Mouse (Mus musculus): Measurements from ENCODE around the gene Fcrl5. TPM values are rescaled to one million over a fixed set of nuclear protein-coding genes. Genes with fewer than 3 reads are reported as not detected.
A peak's percentile ranks its signal among the peaks of the same experiment; 100 is the strongest.

The Fcrl5 gene
- total RNA-seq, 2 experiments from 2014 or later, result not detected

DNA sequence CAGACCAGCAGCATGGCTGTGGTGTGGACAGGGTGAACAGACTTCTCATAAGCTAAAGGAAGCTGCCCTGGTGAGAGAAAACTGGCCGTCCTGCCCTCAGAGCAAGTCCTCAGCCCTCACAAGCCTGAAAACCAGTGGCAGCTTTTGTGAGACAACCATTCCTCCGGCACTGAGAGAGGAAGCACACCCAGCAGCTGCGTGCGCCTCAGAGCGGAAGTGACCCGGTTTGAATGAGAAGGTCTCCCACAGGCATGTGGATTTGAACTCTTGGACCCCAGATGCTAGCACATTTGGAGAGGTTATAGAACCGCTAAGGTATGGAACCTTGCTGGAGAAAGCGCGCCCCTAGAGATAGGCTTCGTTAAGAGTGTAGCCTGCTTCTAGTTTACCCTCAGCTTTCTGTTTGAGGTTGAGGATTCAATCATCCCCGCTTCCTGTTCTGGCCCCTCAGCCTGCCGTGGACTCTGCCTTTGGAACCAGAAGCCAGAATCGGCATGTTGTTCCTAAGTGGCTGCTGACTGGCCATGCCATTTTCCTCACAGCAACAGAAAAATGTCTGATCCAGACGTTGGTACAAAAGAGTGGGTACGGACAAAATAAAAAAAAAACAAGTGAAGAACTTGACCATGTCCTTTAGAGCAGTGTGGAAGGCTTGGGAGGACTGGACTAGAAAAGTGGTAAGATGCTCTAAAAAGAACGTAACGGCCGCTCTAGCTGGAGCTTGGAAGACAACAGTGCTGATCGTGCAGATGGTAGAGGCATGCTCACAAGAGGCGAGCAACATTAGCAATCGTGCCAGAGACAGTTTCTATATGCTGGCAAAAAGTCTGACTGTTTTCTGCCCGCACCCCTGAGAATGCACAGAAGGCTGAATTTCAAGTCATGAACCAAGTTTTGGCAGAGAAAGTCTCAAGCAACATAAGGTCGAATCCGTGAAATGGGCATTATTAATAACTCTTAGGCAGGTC lies 64.8 kb downstream of the Fcrl5 start:
- no peak for DNase-seq

DNA sequence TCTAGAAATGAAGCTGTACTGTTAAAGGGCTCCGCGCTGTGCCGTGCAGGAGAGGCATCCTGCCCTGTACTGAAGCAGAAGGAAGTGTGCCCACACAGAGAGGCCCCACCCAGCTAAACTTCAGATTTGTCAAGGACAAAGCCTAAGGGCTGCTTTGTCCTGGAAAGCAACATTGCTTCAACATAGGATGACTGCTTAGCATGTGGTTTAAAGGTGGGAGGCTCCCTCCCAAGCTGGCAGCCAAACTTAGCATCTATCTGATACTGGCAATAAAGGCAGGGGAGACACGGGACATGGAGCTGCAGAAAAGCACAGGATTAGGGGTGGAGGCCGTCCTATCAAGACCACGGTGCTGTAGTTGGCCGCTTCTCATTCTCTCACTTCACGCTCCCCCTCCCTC lies 65.6 kb downstream of the Fcrl5 start:
- no peak for DNase-seq

DNA sequence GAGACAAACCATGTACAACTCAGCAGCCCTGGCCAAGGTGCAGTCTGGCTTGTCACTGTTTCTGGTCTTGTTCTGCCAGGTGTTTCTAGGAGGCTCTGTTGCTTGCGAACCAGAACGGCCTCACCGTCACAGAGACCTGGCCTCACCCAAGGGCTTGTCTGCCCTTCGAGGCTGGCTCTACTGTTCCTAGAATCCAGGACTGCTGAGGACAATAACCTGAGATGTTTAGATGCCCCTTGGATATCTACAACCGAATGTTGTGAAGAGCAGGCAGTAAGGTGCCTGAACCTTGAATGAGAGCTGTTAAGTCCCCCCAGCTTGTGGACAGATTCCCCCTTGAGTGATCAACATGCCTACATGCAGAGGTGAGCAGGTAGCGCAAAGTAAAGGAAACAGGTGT lies 67.2 kb downstream of the Fcrl5 start:
- no peak for DNase-seq

DNA sequence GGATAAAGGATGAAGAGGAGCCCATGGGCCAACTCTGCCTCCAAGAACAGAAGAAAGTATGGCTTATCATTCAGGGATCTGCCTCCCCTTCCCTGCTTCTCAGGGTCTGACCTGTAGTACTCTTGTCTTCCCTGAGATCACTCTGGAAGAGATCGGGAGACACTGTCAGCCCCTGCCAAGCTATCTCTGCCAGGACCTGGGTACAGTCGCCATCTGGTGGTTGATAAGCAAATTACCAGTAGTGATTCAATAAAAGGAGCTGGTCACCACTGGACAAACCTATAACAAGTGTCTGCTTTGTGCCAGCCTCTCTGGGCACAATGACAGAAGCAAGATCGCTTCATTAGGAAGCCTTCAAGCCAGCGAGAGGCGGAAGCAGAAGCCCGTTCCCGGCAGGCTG lies 68.8 kb downstream of the Fcrl5 start:
- no peak for DNase-seq

DNA sequence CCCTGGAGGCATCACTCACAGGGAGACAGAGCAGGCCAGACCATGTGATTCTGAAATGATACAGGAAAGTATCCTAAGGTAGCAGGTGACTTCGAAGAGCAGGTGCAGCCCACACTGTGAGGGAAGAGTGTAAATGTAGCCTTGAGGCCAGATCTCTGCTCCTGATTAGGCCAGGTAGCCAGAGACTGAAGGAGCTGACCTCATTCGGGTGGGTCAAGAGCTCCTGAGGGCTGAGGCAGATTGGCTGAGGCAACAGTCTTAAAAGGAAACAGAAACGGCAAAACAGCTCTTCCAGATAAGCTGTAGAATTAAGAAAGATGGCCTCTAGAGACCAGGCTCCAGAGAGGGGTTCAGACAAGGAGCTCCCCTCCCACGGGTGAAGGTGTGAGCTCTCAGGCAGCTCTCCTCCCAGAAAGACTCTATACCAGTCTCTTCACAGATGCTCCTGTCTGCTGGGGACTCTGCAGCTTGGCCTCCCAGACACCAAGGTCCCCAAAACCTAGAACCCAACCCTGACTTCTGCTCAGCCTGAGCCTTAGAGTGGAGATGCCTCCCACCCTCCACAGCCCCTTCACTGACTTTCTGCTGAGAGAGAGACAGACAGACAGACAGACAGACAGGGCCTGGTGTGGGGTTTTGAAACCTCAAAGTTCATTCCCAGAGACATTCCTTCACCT lies 69.3 kb downstream of the Fcrl5 start:
- DNase-seq, result no peak

DNA sequence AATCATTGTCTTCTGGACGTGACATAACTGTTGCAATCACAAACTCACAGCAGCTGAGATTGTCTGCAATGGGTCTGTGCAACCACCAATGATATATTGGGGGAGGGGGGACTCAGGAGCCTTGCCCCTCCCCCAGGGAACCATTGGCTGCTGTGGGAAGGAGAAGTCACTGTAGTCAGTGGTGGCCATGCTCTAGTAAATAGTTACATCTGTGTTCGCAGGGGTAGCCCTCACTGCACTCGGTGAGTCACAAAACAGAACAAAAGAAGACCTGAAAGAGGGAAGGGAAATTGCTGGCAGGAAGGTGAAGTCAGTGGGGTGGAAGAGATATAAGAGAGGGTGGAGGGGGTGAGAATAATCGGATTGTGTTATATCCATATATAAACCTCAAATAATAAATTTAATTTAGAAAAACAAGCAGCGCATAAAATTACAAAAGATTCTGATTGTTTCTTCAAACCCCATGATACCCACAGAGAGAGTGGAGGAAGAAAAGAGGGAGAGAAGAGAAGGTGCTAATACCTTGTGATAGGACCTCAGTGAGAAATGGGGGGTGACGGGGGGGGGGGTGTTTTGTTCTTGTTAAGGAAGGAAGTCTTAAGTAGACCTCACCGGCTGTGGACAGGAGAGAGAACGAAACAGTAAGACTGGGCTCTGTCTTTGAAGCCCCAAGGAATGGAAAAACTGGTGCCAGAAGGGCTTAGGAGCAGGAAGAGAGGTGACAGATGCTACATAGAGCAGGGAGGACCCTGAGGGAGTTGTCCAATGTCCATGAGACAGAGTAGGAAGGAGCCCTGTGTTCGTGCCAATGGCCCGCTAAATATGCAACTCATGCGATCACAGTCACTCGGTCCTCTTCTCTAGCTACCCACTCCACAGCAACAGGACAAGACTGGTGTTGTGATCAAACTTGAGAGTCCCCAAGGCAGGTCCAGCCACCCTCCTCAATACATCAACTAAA lies 71.2 kb downstream of the Fcrl5 start:
- no peak for DNase-seq

DNA sequence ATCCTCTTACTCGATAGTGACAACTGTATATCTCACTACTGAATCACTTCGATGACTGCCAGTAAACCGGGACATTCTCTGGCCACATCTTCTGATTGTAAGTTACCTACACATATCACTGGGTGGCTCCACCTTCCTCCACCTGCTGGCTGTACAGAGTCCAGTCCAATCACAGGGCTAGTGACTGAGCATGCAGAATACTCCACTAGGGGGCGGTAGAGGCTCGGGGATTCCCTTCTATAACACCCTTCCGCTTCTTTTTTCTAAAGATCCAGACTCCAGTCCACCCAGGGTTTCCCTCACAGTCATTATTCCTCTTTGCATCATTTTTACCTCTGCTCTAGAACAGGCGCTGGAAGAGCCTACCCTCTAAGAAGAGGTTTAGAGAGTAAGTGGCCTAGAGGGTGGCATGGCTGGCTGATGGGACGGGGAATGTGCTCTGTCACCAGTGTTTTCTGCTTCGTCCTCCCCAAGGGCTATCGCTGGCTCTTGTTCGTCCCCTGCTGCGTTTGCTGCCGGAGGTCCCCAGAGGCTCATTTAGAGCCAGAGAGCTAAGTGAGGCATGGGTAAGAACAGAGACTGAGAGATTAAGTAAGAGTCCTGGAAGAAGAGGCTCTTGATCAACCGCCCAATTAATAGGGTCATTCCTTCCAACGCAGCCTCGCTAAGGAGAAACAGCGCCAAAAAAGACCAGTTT lies 72.8 kb downstream of the Fcrl5 start:
- DNase-seq, result peak; percentile 60 to 73

DNA sequence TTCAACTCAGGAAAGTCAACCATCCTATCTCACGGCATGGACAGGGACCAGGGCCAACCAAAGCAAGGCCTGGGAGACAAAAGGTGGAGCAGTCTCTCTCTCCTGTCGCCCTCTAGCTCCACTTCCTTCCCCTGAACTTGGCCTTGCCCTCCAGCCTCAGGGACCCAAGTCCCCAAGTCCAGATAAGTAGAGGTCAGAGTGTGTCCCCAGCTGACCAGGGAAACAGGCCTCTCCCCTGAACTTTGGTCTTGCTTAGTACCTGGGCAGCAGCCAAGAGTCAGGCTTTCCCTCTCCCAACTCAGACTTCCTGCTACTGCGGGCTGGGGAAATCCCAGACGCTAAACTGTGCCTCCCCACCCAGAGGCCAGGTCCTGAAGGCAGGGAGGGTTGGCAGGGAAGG lies 73.5 kb downstream of the Fcrl5 start:
- no peak for DNase-seq

DNA sequence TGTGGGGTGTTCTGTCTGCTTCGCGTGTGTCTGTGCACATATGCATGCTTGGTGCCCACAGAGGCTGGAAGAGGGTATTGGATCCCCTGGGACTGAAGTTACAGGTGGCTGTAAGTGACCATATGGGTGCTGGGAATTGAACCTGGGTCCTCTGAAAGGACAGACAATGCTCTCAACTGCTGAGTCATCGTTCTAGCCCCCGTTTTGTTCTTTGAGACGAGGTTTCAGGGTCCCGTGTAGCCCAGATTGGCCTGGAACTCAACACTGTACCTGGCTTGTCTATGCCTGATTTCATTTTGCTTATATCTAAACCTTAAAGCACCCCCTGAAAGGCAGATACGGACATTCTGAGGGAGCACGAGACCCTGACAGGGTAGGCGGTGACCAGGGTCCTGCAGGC lies 75.3 kb downstream of the Fcrl5 start:
- DNase-seq, result no peak

DNA sequence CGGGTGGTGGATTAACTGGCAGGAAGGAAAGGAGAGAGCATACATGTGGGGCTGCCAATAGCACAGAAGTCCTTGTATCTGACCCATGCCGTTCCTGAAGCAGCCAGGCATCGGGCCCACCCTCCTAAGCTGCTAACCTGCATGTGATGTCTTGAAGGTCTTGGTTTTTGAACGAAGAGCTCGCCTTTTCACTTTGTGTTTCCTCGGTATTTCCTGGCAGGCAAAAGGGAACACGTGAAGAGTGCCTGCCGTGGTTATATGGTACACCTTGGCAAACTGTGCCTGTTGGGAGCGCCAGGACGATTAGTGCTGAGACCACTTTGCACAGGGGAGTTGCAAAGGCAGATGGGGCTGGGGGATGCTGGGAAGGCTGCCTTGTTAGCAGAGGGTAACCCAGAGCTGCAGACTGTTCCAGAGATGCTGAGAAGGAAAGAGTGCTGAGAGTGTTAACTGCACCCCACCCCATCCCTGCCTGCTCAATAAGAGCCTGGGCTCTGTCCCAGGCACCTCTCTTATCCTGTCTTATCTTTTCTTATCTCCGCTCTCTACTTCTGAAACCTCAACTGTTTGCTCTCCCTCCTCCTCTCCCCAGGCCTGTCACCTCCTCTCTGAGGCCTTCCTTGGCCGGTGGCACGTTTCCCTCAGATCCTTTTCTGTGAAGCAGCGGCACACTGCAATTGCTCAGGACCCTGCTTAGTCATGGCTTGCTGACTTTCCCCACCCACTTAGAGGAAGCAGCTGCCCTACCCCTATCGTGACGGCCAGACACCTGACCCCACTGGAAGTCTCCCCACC lies 76.6 kb downstream of the Fcrl5 start:
- DNase-seq, result no peak

DNA sequence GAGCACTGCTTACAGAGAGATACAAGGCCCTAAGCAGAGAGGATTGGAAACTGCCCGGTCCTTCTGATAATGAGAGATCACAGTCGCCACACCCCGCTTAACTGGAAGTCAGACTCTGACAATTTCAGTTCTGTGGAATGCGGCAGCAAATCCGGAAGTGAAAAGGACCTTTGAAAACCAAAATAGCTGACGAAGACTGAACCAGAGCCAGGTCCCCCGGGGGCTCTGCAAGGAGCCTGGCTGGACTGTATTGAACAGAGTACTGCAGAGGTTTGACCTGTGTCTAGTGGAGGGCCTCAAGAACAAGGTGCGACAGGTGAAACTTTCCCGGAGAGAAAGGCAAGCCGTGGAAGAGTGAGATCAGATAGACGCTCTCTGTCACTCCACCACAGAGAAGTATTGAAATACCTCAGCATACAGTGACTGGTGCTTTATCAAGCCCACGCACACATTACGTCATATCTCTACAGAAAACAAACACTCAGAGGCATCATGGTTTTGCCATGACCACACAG lies 80.1 kb downstream of the Fcrl5 start:
- no peak for DNase-seq

DNA sequence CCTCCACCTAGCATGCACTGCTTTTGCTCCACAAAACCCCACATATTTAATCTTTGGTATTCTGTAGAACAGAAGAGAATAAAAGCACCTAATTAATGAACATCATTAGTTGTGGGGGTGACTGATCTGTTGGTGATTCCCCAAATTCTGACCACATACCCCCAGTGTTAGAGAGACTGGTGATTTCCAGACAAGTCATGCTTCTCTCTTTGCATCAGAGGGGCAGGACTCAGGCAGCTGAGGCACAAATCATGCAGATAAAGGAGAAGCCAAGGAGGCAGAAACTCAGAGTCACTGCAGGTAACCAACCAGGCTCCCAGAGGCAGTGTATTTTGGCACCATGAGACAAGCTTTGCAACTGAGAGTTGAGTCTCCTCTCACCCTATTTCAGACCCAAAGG lies 82.9 kb downstream of the Fcrl5 start:
- no peak for DNase-seq

DNA sequence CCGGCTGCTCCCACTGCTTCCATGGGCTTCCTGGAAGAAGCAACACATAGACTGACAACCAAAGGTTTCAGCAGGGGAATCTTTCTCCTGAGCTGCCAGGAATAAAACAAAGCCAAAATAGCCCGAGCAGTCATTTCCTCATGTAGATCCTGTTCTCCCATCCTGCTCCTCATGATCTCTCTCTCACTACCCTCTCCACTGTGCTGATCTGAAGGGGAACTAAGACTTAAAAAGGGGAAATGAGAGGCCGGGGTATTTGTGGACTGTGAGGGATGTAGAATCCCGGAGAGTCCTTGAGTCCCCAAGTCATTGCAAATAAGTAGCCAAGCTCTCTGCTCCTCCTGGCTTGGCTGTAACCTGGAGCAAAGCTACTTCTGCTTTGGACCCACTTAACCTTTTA lies 85.6 kb downstream of the Fcrl5 start:
- DNase-seq, result no peak

DNA sequence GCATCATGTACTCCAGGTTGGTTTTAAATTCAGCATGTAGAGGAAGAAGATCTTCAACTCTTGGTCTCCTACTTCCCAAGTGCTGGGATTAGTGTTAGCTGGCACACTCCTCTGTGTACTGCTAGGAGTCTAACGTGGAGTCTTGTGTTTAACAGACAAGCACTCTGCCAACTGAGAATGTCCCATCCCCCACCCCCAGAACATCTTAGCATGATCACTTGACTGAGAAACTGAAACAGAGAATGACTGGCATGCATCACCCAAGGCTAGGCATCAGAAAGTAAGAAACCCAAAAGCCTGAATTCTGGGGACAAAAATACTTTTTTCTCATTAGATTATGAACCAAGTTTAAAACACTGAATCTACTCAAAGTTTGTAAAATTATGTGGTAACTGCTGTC lies 86.3 kb downstream of the Fcrl5 start:
- DNase-seq, result no peak

DNA sequence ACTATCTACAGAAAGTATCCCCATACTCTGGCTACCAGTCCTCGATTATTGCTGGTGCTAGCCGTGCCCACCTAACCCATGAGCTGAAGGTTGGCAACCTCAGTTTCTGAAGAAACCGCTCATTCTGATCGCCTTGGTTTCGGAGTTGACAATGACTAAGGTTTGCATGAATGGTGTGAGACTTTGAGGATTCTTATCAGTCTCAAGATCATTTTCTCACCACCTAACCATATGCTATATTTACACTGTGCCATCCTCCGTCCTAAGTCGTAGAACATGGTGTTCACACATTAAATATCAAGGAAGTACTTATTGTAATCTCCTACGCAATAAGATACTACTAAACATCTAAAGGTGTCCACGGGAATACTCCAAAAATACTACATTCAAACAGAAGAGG lies 88.1 kb downstream of the Fcrl5 start:
- DNase-seq, result no peak

DNA sequence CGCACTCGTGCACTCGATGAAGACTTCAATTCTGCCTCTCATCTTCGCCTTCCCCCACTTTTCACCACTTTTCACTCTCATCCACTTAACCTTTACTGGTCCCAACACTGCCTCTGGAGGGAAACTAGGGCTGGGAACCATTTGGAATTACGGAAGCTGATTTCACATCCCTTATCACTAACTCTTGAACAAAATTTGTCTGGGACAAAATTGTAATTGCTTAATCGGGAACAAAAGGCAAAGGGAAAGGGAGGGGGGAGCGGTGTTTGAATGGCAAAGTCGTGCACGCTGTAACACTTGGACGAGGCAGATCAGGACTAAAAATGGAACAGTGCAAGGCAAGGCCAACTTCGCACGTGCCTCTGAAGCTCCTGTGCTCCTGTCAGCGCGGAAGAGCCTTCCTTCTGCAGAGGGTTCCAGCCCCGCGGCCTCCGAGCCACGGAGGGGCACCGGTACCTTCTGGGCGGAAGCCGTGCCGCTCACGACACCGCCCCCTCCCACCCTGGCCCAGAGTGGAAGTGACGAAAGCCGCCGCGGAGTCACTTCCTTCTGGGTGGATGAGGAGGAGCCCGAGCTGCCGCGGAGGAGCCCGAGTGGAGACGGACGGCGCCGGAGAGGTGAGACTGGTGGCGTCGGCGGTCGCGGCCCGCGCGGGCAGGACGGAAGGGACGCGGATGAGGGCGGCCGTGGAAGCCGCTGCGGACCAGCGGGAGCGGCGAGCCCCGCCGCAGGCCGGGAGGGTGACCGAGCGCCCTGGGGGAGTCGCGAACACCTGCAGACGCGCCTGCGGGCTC lies 89.7 kb downstream of the Fcrl5 start, which contains the start of gene Etv3:
Gene Etv3 (plus strand): TSS at position 365 of the 794 bp plus-strand sequence.
- DNase-seq, result peak; percentile 91

DNA sequence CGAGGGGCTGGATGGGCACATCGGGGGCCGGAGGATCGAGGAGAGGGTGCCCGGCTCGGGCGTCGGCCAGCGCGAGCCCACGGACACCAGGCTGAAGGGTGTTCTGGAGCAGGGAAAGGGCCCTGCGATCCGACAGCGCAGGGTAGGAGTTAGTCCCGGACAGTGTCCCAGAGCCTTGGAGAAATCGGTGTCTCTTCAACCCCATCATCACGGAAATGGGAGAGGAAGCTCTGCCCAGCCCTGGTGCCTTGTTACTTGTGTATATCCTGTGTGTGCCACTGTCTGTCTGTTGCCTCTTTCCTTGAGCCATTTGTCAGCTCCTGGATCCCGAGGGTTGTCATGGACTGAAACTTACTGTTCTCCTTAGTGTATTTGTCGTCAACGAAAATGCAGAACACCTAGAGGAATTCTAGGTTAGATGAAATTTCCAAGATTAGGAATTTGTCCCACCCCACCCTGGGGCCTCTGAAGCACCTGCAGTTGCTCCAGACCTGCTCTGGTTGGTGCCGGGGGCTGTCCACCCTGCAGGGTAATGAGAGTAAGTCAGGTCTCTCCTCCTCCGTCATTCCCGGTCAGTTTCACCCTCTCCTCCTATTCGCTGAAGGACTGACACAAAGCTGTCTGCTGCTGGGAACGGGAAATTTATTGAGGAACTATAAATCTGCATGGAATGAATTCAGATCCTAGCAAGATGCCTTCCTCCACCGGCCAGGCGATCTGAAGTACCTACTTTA lies 90.4 kb downstream of the Fcrl5 start:
- DNase-seq, result no peak

DNA sequence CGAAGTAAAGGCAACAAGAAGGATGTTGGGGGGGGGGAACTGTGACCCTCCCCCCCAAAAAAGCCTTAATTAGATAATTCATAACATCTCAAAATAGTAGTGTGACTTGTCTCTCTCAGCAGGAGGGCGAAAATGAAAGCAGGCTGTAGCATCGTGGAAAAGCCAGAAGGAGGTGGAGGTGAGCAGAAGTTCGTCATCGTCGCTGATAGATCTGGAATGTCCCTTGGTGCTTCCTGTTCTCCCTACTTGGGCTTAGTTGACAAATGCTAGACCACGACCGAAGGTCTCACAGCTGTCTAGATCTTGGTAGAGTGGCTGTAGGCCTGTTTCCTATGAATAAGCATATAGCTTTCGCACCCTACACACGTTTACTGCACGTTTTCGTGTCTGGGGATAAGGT lies 91.6 kb downstream of the Fcrl5 start:
- DNase-seq, result no peak

DNA sequence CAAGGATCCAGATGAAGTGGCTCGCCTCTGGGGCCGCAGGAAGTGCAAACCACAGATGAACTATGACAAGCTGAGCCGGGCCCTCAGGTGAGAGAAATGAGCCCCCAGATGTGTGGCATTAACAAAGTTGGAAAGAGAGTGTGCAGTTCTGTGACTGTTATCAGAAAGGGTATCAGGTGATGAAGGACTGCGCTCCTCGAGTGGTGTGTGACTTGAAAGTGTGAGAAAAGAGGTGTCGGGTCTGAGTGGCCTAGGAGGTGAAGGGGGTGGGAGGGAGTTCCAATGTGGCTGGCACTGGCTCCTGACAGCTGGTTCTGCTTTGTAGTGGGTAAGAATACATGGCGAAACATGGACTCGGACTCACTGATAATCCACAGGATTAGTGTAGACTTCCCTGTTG lies 92.4 kb downstream of the Fcrl5 start:
- no peak for DNase-seq
